Mouse (Mus musculus): ENCODE measurements around the gene Rgl1.
A peak's percentile ranks its signal among the peaks of the same experiment; 100 is the strongest.

The Rgl1 gene

GRCm38 (mm10) chr1:152713924-152714323 lies 52.2 kb downstream of the Rgl1 start:
- no peak for DNase-seq

- no peak for DNase-seq
Measured at GRCm38 (mm10) chr1:152711037-152711436, 55.1 kb downstream of the Rgl1 start.

- DNase-seq = no peak
Measured at GRCm38 (mm10) chr1:152707560-152707959, 58.6 kb downstream of the Rgl1 start.

GRCm38 (mm10) chr1:152703941-152704340 lies 62.2 kb downstream of the Rgl1 start:
- no peak for DNase-seq

DNA sequence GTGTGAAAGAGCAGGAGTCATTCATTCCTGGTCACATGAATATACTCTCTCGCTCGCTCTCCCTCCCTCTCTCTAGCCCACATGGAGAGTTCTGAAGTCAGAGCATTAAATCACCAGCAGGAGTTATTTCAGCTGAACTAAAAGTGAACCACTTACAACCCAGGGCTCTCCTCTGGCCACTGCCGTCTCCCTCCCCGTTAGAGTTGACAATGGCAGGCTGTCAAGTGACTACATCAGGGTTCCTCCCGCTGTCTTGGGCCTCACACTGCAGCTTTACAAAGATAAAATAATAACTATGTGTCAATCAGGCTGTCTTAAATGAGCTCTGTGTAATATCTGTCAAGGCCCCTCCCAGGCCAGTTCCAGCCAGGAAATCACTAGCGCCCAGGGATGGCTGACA lies 63.2 kb downstream of the Rgl1 start:
- DNase-seq = no peak

DNA sequence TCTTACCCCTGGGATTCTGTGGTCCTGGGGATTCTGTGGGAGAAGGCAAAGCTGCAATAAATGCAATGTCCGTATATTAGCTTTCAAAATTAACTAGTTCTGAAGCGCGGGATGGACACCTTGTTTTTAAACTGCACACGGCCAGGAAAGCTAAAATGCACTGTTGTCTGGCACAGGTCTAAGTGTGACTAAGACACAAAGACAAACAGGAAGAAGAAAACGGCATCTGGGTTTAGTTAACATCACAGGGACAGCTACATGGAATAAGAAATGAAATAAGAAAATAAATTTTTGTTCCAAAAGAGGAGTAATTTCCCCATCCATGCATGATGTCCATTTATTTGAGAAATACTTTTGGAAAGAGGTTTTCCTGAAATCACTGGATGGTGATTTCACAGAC lies 65.1 kb downstream of the Rgl1 start:
- no peak for DNase-seq

- DNase-seq = no peak
Measured at GRCm38 (mm10) chr1:152697341-152697740, 68.8 kb downstream of the Rgl1 start.

- no peak for DNase-seq
Measured at GRCm38 (mm10) chr1:152695491-152695890, 70.7 kb downstream of the Rgl1 start.

GRCm38 (mm10) chr1:152689968-152690367 lies 76.2 kb downstream of the Rgl1 start:
- no peak for DNase-seq

GRCm38 (mm10) chr1:152687733-152688181 lies 78.4 kb downstream of the Rgl1 start:
- peak; percentile 6 for DNase-seq

DNA sequence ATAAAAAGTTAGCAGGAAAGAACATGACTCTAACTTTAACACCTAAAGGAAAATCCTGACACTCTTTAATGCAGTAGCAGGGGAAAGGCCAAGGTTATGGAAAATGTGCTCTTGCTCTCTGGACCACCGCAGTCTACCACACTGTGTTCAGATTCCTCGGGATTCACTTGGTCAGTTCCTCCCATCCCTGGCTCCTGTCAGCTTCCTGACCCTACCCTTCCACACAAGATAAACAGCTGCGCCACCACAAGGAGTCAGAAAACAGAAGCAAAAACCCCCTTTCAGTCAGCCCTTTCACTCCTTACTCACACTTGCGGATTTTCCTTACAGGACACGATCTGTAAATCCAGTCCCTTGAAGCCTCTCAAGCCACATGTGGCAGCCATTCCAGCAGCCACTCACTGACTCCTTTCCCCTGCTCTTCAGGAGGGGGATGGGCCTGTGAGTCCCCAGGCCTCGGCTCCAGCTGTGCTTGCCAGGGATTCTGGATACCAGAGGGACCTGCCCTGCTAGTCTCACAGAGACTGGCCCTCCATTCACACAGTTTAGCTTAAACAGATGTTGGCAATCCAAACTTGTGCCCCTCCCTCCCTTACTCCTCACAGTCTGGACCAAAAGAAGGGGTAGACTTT lies 78.9 kb downstream of the Rgl1 start:
- peak; percentile 9 for DNase-seq

DNA sequence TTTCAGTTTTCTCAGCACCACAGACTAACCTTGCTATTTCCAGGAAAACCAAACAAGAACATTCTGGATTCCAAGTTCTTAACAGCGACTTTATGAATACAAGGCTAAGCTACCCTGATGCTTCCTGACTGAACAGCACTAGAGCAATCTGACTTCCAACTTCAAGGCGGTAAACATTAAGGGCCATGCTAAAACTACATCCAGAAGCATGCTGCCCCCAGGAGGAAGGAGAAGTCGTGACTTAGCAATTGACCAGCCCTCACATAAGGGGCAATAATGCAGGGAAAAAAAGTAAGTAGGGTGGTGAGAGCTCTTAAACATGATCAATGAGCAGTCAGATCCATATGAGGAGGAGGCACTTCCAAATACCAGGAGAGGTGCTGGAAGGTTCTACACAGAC lies 80.6 kb downstream of the Rgl1 start:
- DNase-seq = no peak

GRCm38 (mm10) chr1:152682368-152683194 lies 83.6 kb downstream of the Rgl1 start:
- peak; percentile 42 for DNase-seq

DNA sequence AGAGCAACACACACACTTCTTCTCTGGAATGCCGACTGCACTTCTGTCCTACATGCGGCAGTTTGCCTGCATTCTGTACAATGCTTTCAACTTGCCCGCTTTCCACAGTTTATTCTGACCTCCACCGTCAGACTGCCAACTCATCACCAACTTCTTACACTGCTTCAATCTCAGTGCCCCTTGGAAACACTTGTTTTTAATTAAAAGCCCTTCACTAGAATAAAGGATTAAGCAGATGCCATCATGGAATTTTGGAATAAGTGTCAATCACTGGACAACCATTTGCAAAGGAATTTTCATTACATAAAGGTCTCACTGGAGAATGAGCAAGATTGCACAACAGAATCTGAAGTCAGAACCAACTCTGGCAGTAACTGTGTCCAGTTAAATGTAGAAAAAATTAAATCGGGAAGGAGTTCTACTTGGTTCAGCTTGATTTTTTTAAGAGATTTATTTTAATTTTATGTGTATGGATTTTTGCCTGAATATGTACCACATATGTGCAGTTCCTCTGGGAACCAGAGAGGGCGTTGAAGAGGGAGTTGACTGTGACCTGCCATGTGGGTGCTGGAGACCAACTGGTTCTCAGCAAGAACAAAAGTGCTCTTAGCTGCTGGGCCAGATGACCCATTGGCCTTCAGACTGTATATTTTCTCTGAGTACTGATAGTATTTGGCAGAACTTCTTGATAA lies 84.3 kb downstream of the Rgl1 start:
- peak; percentile 8 for DNase-seq

- DNase-seq = no peak
Measured at GRCm38 (mm10) chr1:152681116-152681515, 85.0 kb downstream of the Rgl1 start.

DNA sequence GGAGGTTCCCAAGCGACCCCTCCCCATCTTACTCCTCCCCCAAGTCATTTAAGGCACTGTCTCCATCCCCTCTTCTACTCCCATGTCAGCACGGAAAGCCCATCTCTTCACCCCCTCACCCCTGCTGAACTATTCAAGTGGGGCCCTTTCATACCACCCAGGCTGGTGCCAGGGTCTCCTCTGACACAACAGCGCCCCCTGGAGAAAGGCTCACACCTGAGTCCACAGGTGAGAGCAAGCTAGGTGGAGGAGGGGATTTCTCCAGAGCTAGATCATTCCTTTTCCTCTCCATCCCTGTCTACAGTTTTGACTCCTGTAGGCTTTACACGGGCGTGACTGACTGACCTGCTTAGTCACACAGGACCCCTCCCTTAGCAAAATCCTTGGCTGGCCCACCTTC lies 87.7 kb downstream of the Rgl1 start:
- peak; percentile 63 for DNase-seq

DNA sequence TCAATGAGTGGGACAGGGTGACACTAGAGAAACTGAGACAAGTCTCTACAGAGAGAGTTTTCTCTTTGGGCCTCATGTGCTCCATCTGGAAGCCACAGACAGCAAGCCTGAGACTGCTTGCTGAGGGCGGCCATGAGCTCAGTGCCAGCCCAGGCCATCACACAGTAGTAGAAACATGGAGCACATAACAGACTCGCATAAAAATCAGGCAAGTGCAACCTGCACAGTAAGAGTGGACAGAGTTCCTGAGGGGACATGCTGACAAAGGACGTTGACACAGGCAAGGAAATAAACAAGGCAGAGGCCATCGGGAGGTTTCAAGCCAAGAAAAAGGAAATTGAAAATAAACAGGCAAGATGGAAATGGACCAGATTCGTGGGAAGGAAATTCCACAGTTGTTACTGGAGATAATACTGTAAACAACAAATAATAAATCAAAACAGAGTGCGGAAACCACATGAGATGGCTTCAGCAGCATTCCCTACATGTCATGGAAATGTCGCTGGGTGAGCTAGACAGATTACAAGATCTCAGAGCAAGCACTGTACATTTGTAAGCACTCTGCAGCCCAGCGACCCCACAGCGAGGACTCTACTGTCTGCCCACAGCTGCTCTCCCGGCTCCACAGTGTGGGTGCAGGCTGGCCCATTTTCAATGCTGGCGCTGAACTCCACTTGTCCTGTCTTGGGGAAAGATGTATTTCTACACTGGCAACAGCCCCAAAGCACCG lies 88.5 kb downstream of the Rgl1 start:
- peak; percentile 29 for DNase-seq

DNA sequence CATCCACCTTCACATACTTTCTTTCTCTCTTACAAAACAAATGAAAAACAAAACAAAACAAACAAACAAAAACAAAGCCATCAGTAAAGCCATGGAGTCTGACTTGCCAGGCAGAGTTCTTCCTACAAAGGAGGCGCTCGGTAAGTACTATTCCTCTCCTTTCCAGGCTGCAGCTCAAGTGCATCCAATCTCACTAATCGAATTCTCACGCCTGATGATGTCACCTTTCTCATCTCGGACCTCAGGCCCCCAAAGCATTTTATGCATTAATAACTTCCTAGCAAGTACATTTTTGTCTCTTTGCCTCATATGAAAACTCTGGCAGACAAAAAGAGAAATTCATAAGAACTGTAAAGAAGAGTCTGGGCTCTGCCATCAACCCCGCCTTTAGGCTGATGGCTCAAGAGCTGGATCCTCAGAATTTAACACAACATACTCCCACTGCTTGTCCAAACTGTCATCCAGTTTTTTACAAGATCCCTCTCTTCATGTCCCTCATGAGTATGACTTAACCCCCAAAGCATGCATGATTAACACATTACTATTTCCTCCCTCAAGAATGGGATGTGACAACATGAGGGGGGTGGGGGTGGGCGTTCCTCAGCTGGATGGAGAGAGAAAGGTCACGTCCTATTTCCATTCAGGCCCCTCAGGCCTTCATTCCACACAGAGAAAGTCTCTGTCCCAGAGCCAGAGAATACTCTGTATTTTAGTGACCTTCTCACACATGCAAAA lies 96.5 kb downstream of the Rgl1 start:
- no peak for DNase-seq

DNA sequence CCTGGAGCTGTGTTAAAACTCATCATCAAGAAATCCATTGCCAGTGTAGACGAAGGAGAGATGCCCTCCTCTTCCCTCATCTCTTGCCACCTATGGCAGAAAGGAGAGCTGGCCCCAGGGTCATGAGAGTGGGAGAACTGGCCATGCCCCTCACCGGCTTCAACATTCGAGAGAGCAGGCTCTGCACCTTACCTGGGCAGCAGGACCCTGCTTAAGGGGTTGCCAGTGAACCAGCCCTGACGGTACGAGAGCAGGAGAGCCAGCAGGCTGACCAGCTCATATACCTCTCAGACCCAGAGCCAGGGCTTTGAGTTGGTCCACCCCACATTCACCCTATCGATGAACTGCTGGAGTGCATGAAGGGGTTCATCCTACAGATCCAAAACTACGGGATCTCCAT lies 105.7 kb downstream of the Rgl1 start:
- no peak for DNase-seq

- no peak for DNase-seq
Measured at GRCm38 (mm10) chr1:152659961-152660360, 106.2 kb downstream of the Rgl1 start.

DNA sequence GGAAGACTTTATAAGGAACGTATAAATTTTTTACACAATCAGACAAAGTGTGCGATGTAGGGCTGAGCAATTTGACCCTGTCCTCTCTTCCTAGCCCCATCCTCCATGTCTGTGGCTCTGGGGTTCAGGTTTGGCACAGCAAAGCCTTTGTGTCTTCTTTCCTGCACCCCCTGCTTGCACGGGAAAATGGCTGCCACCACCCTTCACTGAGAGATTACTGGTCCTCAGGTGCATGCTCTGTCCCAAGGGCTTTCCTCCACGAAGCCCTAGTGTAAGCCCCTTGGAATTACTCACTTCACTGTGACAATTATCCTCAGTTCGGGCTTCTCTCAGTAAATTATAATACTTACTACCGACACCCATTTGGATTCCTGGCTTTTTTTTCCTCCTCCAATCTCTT lies 109.5 kb downstream of the Rgl1 start:
- no peak for DNase-seq

- no peak for DNase-seq
Measured at GRCm38 (mm10) chr1:152654851-152655250, 111.3 kb downstream of the Rgl1 start.

Data from kidney, adult 18-20 months (tissue).